Mouse (Mus musculus): ENCODE results near the gene Emd. TPM values are rescaled to one million over a fixed set of nuclear protein-coding genes. Genes with fewer than 3 reads are reported as not detected.

The Emd gene
- polyA plus RNA-seq, 1 experiment from 2014 or later: 24.9 TPM

DNA sequence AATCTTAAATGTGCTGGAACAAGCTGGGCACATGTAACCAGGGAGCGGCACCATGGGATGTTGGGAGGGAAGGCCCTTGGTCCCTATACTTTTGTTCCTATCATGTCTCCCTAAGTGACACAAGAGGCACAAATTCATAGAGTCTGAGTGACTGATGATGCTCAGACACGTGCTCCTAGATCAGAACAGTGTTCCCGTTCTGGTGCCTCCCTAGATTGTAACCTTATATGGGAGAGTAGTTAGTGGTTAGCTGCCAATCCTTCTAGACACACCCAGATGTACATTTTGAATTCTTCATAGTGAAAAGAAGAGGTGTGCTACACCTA, 15.2 kb downstream of the Emd start:
- H3K4me2 ChIP-seq (ENCODE audit: low read depth, low read length): peak overlapping the region; percentile 57
- peak; percentile 46 for ATAC-seq (ENCODE audit: low read depth)
- H3K27ac ChIP-seq (ENCODE audit: low read length): peak overlapping the region; percentile 96
- no peaks in the 10 kb centered on the region for H3K27me3 ChIP-seq (ENCODE audit: control insufficient read depth, insufficient read depth, low read depth, low read length)
- WGBS: 10% methylated on average over 3 of the region's 3 CpGs
- H3K4me3 ChIP-seq (ENCODE audit: low read length): peak overlapping the region; percentile 65
- peak overlapping the region; percentile 68 for H3K9ac ChIP-seq (ENCODE audit: low read length)
- peaks cover 4% of the 10 kb centered on the region; the same call in 1 of the 2 replicates for H3K36me3 ChIP-seq (ENCODE audit: control insufficient read depth, insufficient read depth, low read length)
- H3K4me1 ChIP-seq (replicated peaks; ENCODE audit: control insufficient read depth, insufficient read depth, low read length): 0 out of 2 replicates have a peak, but pooled peaks cover 2% of the 10 kb centered on the region
- H3K9me3 ChIP-seq (ENCODE audit: control insufficient read depth, low read length): no peaks in the 10 kb centered on the region

DNA sequence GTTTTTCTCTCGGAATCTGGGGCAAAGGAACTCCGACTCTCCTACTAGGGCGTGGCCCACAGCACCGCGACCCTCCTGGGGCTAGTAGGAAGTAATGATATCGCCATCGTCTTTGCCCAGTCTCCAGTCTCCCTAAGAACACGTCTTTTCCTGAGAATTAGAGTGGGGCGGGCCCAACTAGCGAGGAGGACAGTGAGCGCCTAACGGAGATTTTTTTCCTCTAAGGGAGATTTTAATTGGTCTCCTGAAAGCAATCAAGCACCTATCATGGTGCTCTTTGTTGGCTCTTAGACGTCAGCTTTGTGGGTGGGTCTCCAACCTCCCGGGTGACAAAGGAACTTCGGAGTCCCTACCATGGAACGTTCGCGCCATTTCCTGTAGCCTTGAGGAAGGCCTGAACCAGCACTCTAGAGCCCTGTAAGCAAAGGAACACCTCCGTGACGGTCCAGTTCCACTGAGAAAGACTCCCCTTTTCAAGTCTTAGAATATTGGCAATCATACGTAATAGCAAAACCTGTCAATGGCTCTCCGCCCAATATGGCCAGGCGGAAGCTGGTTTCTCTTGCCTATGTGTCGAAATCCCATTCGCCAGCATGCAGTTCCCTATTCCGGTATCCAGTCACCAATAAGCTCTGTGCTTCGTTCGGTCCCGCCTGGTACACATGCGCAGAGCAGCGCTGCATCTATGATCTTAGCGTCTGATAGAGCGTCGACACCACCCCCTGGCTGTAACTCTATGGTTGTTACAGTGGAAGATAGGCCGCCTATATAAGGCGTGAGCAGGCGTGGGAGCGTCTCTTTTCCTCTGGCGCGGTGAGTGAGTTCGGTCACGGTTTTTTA, 15.8 kb downstream of the Emd start, which contains the start of gene Rpl10:
Gene Rpl10 (plus strand): TSS at position 751 of the 840 bp plus-strand sequence.
- WGBS: 15% methylated on average over 42 of the region's 42 CpGs
- Histone ChIP-seq H3K4me2 (ENCODE audit: low read depth, low read length) (peak within 1 kb of the TSS; percentile 57), H3K4me1 (replicated peaks; ENCODE audit: control insufficient read depth, insufficient read depth, low read length) (0 out of 2 replicates have a peak, but pooled peaks cover 2% of the 10 kb centered on the region), H3K36me3 (ENCODE audit: control insufficient read depth, insufficient read depth, low read length) (peaks cover 4% of the 10 kb centered on the region; the same call in 1 of the 2 replicates), H3K4me3 (ENCODE audit: low read length) (peak within 1 kb of the TSS; percentile 65), H3K27ac (ENCODE audit: low read length) (peak within 1 kb of the TSS; percentile 96), H3K9me3 (ENCODE audit: control insufficient read depth, low read length) (no peaks in the 10 kb centered on the region), H3K27me3 (ENCODE audit: control insufficient read depth, insufficient read depth, low read depth, low read length) (no peaks in the 10 kb centered on the region), H3K9ac (ENCODE audit: low read length) (peak within 1 kb of the TSS; percentile 79)
- ATAC-seq (ENCODE audit: low read depth): peak; percentile 96

DNA sequence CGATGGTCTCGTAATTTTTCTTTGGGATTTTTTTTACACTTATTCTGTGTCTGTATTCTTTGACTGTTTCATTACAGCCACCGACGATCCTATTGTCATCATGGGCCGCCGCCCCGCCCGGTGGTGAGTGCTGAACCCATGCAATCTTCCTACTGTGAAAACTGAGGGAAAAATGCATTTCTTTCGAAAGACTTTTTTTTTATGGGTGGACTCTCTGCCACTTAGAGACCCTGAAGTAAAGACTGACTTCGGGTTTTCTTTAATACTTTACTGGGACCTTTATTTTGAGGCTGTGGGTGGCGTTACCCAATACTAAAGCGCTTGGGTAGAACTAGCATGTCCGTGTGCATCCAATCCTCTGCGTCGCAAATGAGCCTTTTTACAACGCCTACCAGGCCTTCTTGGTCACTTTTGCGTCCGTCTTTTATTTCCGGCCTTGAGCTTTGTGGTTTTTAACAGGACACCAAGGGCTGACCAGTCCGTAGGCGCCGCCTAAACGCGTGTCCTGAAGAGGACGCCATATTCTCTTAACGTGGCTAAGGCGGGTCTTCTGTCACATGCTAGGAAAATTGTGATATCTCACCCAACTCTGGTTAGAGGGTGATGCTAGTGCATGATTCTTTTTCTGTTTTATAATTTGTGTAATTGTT, 16.5 kb downstream of the Emd start:
- WGBS: 13% methylated on average over 27 of the region's 27 CpGs
- no peak for ATAC-seq (ENCODE audit: low read depth)

DNA sequence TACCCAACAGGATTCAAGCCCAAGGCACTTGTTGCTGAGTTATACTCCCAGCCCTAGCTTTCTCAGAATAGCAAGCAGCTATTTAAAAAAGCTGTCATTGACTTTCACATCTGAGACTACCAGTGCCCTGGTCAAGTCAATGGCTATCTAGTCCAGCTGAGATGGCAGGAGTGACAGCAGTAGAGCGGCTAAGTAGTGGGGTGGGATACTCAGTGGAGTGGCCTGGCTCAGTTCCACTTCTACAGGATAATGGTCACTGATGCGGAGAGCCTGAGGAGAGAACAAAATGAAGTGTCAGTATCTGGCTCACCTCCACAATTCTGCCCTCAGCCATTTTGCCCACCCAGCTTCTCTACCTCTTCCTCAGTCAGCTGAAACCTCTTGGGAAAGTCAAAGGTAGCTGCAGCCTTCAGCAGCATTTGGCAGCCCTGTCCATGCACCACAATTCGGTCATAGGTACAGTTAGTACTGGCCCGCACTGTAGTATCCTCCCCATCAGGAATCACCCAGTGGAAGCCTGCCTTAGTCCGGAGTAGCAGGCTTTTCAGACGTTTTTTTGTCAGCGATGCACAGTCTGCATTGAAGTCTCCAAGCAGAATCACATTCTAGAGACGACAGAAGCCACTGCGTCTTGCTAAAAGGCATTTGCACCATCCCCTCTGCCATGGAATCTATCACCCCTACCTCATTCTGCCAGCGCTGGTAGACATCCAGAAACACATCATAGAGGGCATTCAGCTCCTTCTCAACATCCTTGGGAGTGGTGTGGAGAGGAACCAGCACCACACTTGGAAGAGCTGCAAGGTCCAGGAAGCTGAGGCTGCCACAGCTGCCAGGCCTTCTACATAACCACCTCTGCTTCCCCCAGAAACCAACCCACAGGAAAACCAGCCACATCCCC, 19.2 kb downstream of the Emd start:
- peaks cover 4% of the 10 kb centered on the region; the same call in 1 of the 2 replicates for H3K36me3 ChIP-seq (ENCODE audit: control insufficient read depth, insufficient read depth, low read length)
- H3K27me3 ChIP-seq (ENCODE audit: control insufficient read depth, insufficient read depth, low read depth, low read length): no peaks in the 10 kb centered on the region
- no peak overlapping the region for H3K4me3 ChIP-seq (ENCODE audit: low read length)
- WGBS: 22% methylated on average over 10 of the region's 10 CpGs
- H3K4me2 ChIP-seq (ENCODE audit: low read depth, low read length): no peak overlapping the region
- no peaks in the 10 kb centered on the region for H3K9me3 ChIP-seq (ENCODE audit: control insufficient read depth, low read length)
- no peak for ATAC-seq (ENCODE audit: low read depth)
- H3K4me1 ChIP-seq (replicated peaks; ENCODE audit: control insufficient read depth, insufficient read depth, low read length): 0 out of 2 replicates have a peak, but pooled peaks cover 2% of the 10 kb centered on the region
- H3K27ac ChIP-seq (ENCODE audit: low read length): no peak overlapping the region
- H3K9ac ChIP-seq (ENCODE audit: low read length): no peak overlapping the region

More for the DNA sequence above, 16.5 kb downstream of the Emd start:
- Histone ChIP-seq H3K4me1 (replicated peaks; ENCODE audit: control insufficient read depth, insufficient read depth, low read length) (0 out of 2 replicates have a peak, but pooled peaks cover 2% of the 10 kb centered on the region), H3K9ac (ENCODE audit: low read length) (peak overlapping the region; percentile 79), H3K9me3 (ENCODE audit: control insufficient read depth, low read length) (no peaks in the 10 kb centered on the region), H3K27me3 (ENCODE audit: control insufficient read depth, insufficient read depth, low read depth, low read length) (no peaks in the 10 kb centered on the region), H3K36me3 (ENCODE audit: control insufficient read depth, insufficient read depth, low read length) (peaks cover 4% of the 10 kb centered on the region; the same call in 1 of the 2 replicates), H3K4me3 (ENCODE audit: low read length) (peak overlapping the region; percentile 65), H3K4me2 (ENCODE audit: low read depth, low read length) (peak overlapping the region; percentile 56), H3K27ac (ENCODE audit: low read length) (peak overlapping the region; percentile 68)

DNA sequence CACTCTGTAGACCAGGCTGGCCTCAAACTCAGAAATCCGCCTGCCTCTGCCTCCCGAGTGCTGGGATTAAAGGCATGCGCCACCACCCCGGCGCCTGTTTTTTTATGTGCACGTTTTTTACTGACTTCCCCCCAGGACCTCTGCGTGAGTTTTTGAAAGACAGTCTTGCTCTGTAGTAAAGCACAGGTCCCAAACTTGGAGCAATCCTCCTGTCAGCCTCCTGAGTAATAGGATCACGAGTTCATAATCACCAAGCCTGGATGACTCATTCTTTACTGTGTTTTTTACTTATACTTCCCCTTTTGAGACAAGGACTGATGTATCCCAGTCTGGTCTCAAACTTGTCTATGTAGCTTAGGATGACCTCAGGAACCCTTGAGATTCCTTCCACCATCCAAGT, 23.4 kb downstream of the Emd start:
- Histone ChIP-seq H3K36me3 (ENCODE audit: control insufficient read depth, insufficient read depth, low read length) (no peaks in the 10 kb centered on the region), H3K4me3 (ENCODE audit: low read length) (no peak overlapping the region), H3K4me1 (replicated peaks; ENCODE audit: control insufficient read depth, insufficient read depth, low read length) (no peaks in the 10 kb centered on the region; the same call in 1 of the 2 replicates), H3K27ac (ENCODE audit: low read length) (no peak overlapping the region), H3K4me2 (ENCODE audit: low read depth, low read length) (no peak overlapping the region), H3K9me3 (ENCODE audit: control insufficient read depth, low read length) (no peaks in the 10 kb centered on the region), H3K9ac (ENCODE audit: low read length) (no peak overlapping the region), H3K27me3 (ENCODE audit: control insufficient read depth, insufficient read depth, low read depth, low read length) (no peaks in the 10 kb centered on the region)
- ATAC-seq (ENCODE audit: low read depth): no peak
- 62% methylated on average over 7 of the region's 8 CpGs for WGBS

DNA sequence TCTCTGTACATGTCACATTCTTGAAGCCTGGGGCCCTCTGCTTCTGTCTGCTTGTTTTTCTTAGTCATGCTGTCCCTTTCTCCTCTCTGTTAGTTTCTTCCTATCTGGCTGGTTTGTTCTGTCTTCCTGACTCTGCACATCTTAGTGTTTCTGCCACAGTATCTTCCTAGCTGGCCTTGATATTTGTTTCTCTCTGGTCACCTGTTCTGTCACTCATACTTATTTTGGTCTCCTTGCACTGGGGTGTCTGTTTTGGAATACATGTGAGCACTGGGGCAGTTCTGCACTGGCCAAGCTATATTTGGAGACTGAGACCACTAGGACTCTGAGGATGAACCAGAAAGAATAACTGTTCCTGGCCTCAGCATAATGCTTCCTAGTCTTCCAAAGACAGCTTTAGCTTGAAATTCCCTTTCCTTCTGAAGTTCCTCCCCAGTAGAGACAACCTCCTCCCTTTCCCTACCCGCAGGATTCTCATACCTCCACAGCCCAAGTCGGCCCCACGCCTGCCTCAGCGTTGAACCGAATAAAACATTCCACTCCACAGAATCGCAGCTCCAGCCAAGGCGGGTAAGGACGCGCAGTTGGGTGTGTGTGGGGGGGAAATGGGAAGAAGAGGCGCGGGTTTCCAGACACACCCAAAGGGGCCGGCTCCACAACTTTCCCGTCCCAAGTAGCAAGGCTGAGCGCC, 26.7 kb downstream of the Emd start:
- no peaks in the 10 kb centered on the region for H3K9me3 ChIP-seq (ENCODE audit: control insufficient read depth, low read length)
- H3K36me3 ChIP-seq (ENCODE audit: control insufficient read depth, insufficient read depth, low read length): no peaks in the 10 kb centered on the region
- peaks cover 4% of the 10 kb centered on the region; the same call in 1 of the 2 replicates for H3K4me1 ChIP-seq (replicated peaks; ENCODE audit: control insufficient read depth, insufficient read depth, low read length)
- H3K27ac ChIP-seq (ENCODE audit: low read length): peak overlapping the region; percentile 81
- 13% methylated on average over 11 of the region's 14 CpGs for WGBS
- H3K27me3 ChIP-seq (ENCODE audit: control insufficient read depth, insufficient read depth, low read depth, low read length): no peaks in the 10 kb centered on the region
- peak overlapping the region; percentile 78 for H3K4me2 ChIP-seq (ENCODE audit: low read depth, low read length)
- H3K4me3 ChIP-seq (ENCODE audit: low read length): peak overlapping the region; percentile 64
- H3K9ac ChIP-seq (ENCODE audit: low read length): peak overlapping the region; percentile 77
- 0 out of 2 replicates have a peak, but pooled peaks have one; percentile 1 for ATAC-seq (ENCODE audit: low read depth)

DNA sequence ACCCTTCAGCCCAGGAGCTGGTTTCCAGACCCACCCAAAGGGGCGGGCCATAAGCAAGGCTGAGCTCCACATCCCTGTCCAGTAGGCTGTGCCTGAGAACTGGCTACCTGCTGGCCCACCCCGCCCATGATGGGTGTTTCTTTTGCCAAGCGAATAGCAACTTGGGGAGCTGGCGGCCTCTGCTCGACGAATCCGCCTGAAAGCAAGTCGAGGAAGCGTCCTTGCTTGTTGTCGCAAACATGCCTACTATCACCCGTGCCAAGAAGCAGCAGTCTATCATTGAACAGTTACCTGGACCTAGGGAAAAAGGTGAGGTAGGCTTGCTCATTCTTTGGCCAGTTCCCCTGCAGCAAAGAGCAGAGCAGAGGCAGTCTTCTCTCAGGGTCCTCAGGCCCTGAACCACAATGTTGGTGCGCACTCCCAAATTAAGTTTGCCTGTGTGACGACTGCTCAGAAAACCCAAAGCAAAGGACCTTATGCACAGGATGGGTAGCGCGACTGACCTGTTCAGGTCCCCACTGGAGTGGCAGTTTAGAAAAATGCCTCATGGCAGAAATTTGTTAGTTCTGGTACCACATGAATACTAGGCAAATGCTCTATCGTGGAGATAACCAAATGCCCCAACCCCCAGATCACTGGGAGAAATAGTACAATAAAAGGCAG, 27.4 kb downstream of the Emd start, which contains the start of the genes Taz and Dnase1l1:
Gene Taz (plus strand): TSS at position 181 of the 663 bp plus-strand sequence.
Gene Dnase1l1 (minus strand): TSS at position 606 of the 663 bp plus-strand sequence.
- Histone ChIP-seq H3K36me3 (ENCODE audit: control insufficient read depth, insufficient read depth, low read length) (no peaks in the 10 kb centered on the region), H3K9me3 (ENCODE audit: control insufficient read depth, low read length) (no peaks in the 10 kb centered on the region), H3K4me1 (replicated peaks; ENCODE audit: control insufficient read depth, insufficient read depth, low read length) (peaks cover 4% of the 10 kb centered on the region; the same call in 1 of the 2 replicates), H3K4me3 (ENCODE audit: low read length) (peak within 1 kb of the TSS; percentile 64), H3K27me3 (ENCODE audit: control insufficient read depth, insufficient read depth, low read depth, low read length) (no peaks in the 10 kb centered on the region), H3K4me2 (ENCODE audit: low read depth, low read length) (peak within 1 kb of the TSS; percentile 78), H3K27ac (ENCODE audit: low read length) (peak within 1 kb of the TSS; percentile 93), H3K9ac (ENCODE audit: low read length) (peak within 1 kb of the TSS; percentile 77)
- peak; percentile 95 for ATAC-seq (ENCODE audit: low read depth)
- 13% methylated on average over 16 of the region's 16 CpGs for WGBS

All from lung, embryonic 16.5 days (tissue).